Mouse (Mus musculus): Measurements from ENCODE around the gene Lmtk2. TPM values are rescaled to one million over a fixed set of nuclear protein-coding genes. Genes with fewer than 3 reads are reported as not detected.

The Lmtk2 gene
- 11.0 and 19.8 TPM in 2 replicates for polyA plus RNA-seq (2012; ENCODE audit: low replicate concordance)

DNA sequence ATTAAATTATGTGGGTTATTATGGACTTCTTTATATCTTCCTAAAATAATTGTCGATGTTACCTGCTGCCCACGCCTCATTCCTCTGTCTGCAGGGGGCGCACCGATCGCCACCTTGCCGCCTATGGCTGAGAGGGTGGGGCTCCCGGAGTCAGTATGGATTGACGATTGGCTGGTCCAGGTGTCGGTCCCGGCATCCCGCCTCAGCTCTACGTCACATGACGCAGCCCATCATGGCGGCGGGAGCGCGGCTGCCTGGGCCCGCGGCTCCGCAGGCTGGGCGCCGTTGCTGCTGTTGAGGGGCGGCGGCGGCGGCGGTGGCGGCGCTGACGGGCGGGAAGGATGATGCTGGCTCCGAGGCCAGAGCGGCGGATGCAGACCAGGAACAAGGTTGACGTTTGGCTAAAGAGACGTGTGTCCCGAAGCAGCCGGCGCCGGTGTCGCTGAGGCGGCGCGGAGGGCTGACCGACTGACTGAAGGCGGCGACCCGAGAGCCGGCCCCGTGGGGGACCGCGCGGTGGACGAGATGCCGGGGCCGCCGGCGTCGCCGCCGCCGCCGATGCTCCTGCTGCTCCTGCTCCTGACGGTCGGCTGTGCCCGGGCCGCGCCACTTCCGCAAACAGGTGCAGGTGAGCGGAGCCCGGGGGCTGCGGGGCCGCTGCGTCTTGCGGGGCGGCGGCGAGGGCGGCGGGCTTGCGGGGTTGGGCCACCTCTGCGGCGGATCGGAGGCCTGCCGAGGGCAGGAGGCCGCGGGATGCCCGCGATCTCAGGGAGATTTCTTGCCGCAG is at the start of gene Lmtk2:
Gene Lmtk2 (plus strand): TSS at position 288 of the 787 bp plus-strand sequence.

DNA sequence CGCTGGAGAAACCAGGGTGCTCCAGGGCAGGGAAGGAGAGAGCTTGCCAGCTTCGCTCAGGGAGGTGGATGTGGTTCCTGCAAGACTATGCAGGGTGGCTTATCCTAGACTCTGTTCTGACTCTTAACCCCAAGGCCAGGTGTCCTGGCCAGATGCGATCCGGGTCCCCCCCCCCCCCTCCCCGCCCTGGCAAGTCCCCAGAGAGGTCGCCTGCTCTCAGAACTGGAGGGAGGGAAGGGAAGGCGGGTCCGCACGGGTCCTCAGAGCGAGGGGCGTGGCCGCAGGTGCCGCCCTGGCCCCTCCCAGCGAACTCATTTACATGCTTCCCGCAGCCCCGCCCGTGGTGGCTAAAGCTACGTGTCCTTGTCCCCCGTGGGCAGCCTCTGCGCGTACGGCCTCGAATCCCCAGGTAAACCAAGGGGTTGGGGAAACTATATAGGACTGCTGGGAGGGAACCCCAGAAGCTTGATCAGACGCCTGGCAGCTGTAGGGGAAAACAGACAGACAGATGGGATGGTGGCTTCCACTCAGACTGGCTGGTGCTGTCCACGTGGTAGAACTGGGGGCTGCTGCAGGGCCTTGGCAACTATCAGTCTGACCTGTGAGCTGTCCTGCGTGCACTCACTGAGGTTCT is 89.8 kb downstream of the Lmtk2 start, which contains the start of gene Bhlha15:
Gene Bhlha15 (plus strand): TSS at position 337 of the 634 bp plus-strand sequence.

DNA sequence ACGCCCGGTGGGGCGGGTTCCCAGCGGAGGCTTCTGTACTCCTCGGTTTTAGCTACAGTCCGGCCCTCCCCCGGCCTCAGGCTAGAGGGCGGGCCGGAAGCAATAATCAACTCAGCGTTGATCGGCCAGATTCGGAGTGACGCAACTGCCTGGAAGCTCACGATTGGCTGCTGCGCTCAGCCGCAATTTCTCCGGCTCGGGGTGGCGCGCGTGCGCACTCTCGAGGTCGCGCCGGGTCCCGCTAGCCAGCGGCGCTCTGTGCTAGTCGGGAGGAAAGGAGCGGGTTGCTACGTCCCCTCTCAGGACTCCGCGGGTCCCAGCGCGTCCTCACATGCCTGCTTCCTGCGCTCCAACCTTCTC is 123.2 kb downstream of the Lmtk2 start, which contains the start of gene Tecpr1:
Gene Tecpr1 (minus strand): TSS at position 113 of the 360 bp plus-strand sequence.

Other genes starting within 250 kb of the Lmtk2 start
- 0.27 TPM in 1 of 2 replicates, not detected in the other for gene Ankrd61, start 202.8 kb upstream of the Lmtk2 start, polyA plus RNA-seq (2012; ENCODE audit: low replicate concordance)
- gene Aimp2, start 190.6 kb upstream of the Lmtk2 start, polyA plus RNA-seq (2012; ENCODE audit: low replicate concordance), result 20.7 and 73.7 TPM in 2 replicates
- gene Pms2, start 190.5 kb upstream of the Lmtk2 start, polyA plus RNA-seq (2012; ENCODE audit: low replicate concordance), result 0.57 and 1.4 TPM in 2 replicates
- gene Gm42421, start 172.3 kb upstream of the Lmtk2 start, polyA plus RNA-seq (2012; ENCODE audit: low replicate concordance), result not detected in 2 replicates
- gene Rsph10b, start 167.4 kb upstream of the Lmtk2 start, polyA plus RNA-seq (2012; ENCODE audit: low replicate concordance), result not detected in 2 replicates
- 78.6 and 79.1 TPM in 2 replicates for gene Ccz1, start 85.6 kb upstream of the Lmtk2 start, polyA plus RNA-seq (2012; ENCODE audit: low replicate concordance)
- not detected in 2 replicates for gene Ocm, start 73.8 kb upstream of the Lmtk2 start, polyA plus RNA-seq (2012; ENCODE audit: low replicate concordance)
- gene Bhlha15, start 89.8 kb downstream of the Lmtk2 start, polyA plus RNA-seq (2012; ENCODE audit: low replicate concordance), result 2.5 and 3.1 TPM in 2 replicates
- 7.9 and 11.8 TPM in 2 replicates for gene Tecpr1, start 123.2 kb downstream of the Lmtk2 start, polyA plus RNA-seq (2012; ENCODE audit: low replicate concordance)
- 30.4 and 133 TPM in 2 replicates for gene Bri3, start 144.0 kb downstream of the Lmtk2 start, polyA plus RNA-seq (2012; ENCODE audit: low replicate concordance)